Mouse (Mus musculus): ENCODE measurements around the gene Sos1.
"Not testable (repeated sequence)": the region's sequence is repeated elsewhere in the genome, so short reads cannot be mapped to it uniquely, and the experiment has no call there.

The Sos1 gene

GRCm38 (mm10) chr17:80420998-80421397, 59.3 kb downstream of the Sos1 start:
- no peak for DNase-seq (ENCODE audit: low spot score)

GRCm38 (mm10) chr17:80418572-80419210, 61.6 kb downstream of the Sos1 start:
- no peak for DNase-seq (ENCODE audit: low spot score)

GRCm38 (mm10) chr17:80411182-80411581, 69.1 kb downstream of the Sos1 start:
- DNase-seq (ENCODE audit: low spot score), result no peak

- no peak for DNase-seq (ENCODE audit: low spot score)
Measured at GRCm38 (mm10) chr17:80398243-80398642, 82.0 kb downstream of the Sos1 start.

GRCm38 (mm10) chr17:80391423-80392403, 88.5 kb downstream of the Sos1 start:
- peak; percentile 67 for DNase-seq (ENCODE audit: low spot score)

GRCm38 (mm10) chr17:80390024-80390423, 90.2 kb downstream of the Sos1 start:
- no peak for DNase-seq (ENCODE audit: low spot score)

GRCm38 (mm10) chr17:80385671-80386070, 94.6 kb downstream of the Sos1 start:
- DNase-seq (ENCODE audit: low spot score), result no peak

GRCm38 (mm10) chr17:80378386-80378785, 101.9 kb downstream of the Sos1 start:
- not testable (repeated sequence) for DNase-seq (ENCODE audit: low spot score)

GRCm38 (mm10) chr17:80373726-80374096, 106.5 kb downstream of the Sos1 start:
- no peak for DNase-seq (ENCODE audit: low spot score)

- peak; percentile 90 for DNase-seq (ENCODE audit: low spot score)
Measured at GRCm38 (mm10) chr17:80372989-80373725, 107.1 kb downstream of the Sos1 start, which contains the start of gene Gm10190. Gene Gm10190 (minus strand): TSS chr17:80373541.

- DNase-seq (ENCODE audit: low spot score), result no peak
Measured at GRCm38 (mm10) chr17:80368606-80369005, 111.6 kb downstream of the Sos1 start.

- no peak for DNase-seq (ENCODE audit: low spot score)
Measured at GRCm38 (mm10) chr17:80367276-80367675, 113.0 kb downstream of the Sos1 start.

- no peak for DNase-seq (ENCODE audit: low spot score)
Measured at GRCm38 (mm10) chr17:80360245-80360644, 120.0 kb downstream of the Sos1 start.

- DNase-seq (ENCODE audit: low spot score), result no peak
Measured at GRCm38 (mm10) chr17:80347234-80347633, 133.0 kb downstream of the Sos1 start.

GRCm38 (mm10) chr17:80346591-80347125, 133.6 kb downstream of the Sos1 start:
- DNase-seq (ENCODE audit: low spot score), result no peak

- DNase-seq (ENCODE audit: low spot score), result no peak
Measured at GRCm38 (mm10) chr17:80345277-80345676, 135.0 kb downstream of the Sos1 start.

Measured in testis, postnatal 10 days (tissue).